ENCODE assay signal across 12 mouse cellular contexts in genomic region chr11:98764091-98764490, GRCm38 (mm10). TPM values are rescaled to one million over a fixed set of nuclear protein-coding genes. Genes with fewer than 3 reads are reported as not detected.
A peak's percentile ranks its signal among the peaks of the same experiment; 100 is the strongest.
DNase-seq lines count a peak whose midpoint lies in the region; ATAC-seq and TF ChIP-seq lines count a peak whose summit lies in the region.
"Had no signal": no experiment of that assay in that cellular context is flagged by ENCODE, and none has a peak within 500 bp of the region (broad histone marks: within the 10 kb centered on the region; RNA-seq: fewer than 3 reads in every experiment).

No protein-coding gene starts in this region.

- 85% methylated on average over 18 of the region's 18 CpGs for WGBS in heart, embryonic 13.5 days
- WGBS in liver, embryonic 15.5 days (ENCODE audit: insufficient replicate concordance): 82% methylated on average over 18 of the region's 18 CpGs
- 82% methylated on average over 18 of the region's 18 CpGs for WGBS in liver, postnatal 0 days (ENCODE audit: insufficient replicate concordance)
- 81% methylated on average over 18 of the region's 18 CpGs for WGBS in stomach, embryonic 15.5 days

- peaks cover 72% of the 10 kb centered on the region for H3K36me3 ChIP-seq in heart, embryonic 13.5 days
- peaks cover 59% of the 10 kb centered on the region for H3K36me3 ChIP-seq in liver, embryonic 15.5 days (replicated peaks)
- H3K36me3 ChIP-seq in liver, postnatal 0 days (replicated peaks; ENCODE audit: insufficient read depth, low read length): peaks cover 18% of the 10 kb centered on the region
- peaks cover 50% of the 10 kb centered on the region for H3K36me3 ChIP-seq in stomach, embryonic 15.5 days

- TF ChIP-seq CTCF in liver, postnatal 0 days (IDR thresholded peaks at IDR 0.05; ENCODE audit: low read depth): no peak

- H3K4me2 ChIP-seq in heart, embryonic 13.5 days: no peak overlapping the region
- no peak overlapping the region for H3K4me2 ChIP-seq in liver, embryonic 15.5 days
- no peak overlapping the region for H3K4me2 ChIP-seq in liver, postnatal 0 days (ENCODE audit: low read depth, low read length)
- no peak overlapping the region for H3K4me2 ChIP-seq in stomach, embryonic 15.5 days

- no peak for ATAC-seq in heart, embryonic 13.5 days (ENCODE audit: extremely low read depth, insufficient number of reproducible peaks, low FRiP score, low TSS enrichment)
- no peak for ATAC-seq in liver, embryonic 15.5 days (ENCODE audit: insufficient read depth)
- no peak for ATAC-seq in liver, postnatal 0 days
- no peak for ATAC-seq in stomach, embryonic 15.5 days (ENCODE audit: insufficient read depth, low FRiP score, low read depth)
- ATAC-seq: forebrain, embryonic 14.5 days had no signal

- H3K27me3 ChIP-seq in heart, embryonic 13.5 days (replicated peaks): no peaks in the 10 kb centered on the region
- no peaks in the 10 kb centered on the region for H3K27me3 ChIP-seq in liver, embryonic 15.5 days
- no peaks in the 10 kb centered on the region for H3K27me3 ChIP-seq in liver, postnatal 0 days (ENCODE audit: insufficient read depth, low read length)
- H3K27me3 ChIP-seq in stomach, embryonic 15.5 days (replicated peaks): no peaks in the 10 kb centered on the region

- no peaks in the 10 kb centered on the region for H3K9me3 ChIP-seq in heart, embryonic 13.5 days
- H3K9me3 ChIP-seq in liver, embryonic 15.5 days (replicated peaks): no peaks in the 10 kb centered on the region
- no peaks in the 10 kb centered on the region for H3K9me3 ChIP-seq in liver, postnatal 0 days (ENCODE audit: low read length)
- no peaks in the 10 kb centered on the region for H3K9me3 ChIP-seq in stomach, embryonic 15.5 days

- no peak overlapping the region for H3K27ac ChIP-seq in heart, embryonic 13.5 days (replicated peaks)
- 0 out of 2 replicates have a peak overlapping the region, but pooled peaks have one; percentile 6 for H3K27ac ChIP-seq in liver, embryonic 15.5 days (replicated peaks)
- no peak overlapping the region for H3K27ac ChIP-seq in liver, postnatal 0 days (ENCODE audit: low read depth)
- peak overlapping the region; percentile 83; the same call in 1 of the 2 replicates for H3K27ac ChIP-seq in stomach, embryonic 15.5 days

- no peak overlapping the region for H3K4me3 ChIP-seq in heart, embryonic 13.5 days
- no peak overlapping the region for H3K4me3 ChIP-seq in liver, embryonic 15.5 days (replicated peaks)
- no peak overlapping the region for H3K4me3 ChIP-seq in liver, postnatal 0 days (ENCODE audit: low read depth, low read length)
- no peak overlapping the region for H3K4me3 ChIP-seq in stomach, embryonic 15.5 days (replicated peaks)

- peaks cover 60% of the 10 kb centered on the region for H3K4me1 ChIP-seq in heart, embryonic 13.5 days
- H3K4me1 ChIP-seq in liver, embryonic 15.5 days (replicated peaks): peaks cover 64% of the 10 kb centered on the region
- H3K4me1 ChIP-seq in liver, postnatal 0 days (ENCODE audit: insufficient read depth): peaks cover 32% of the 10 kb centered on the region
- peaks cover 51% of the 10 kb centered on the region for H3K4me1 ChIP-seq in stomach, embryonic 15.5 days

- H3K9ac ChIP-seq in heart, embryonic 13.5 days: peak overlapping the region; percentile 33; the same call in 1 of the 2 replicates
- H3K9ac ChIP-seq in liver, embryonic 15.5 days: no peak overlapping the region
- no peak overlapping the region for H3K9ac ChIP-seq in liver, postnatal 0 days (replicated peaks)
- H3K9ac ChIP-seq in stomach, embryonic 15.5 days: no peak overlapping the region

- TF ChIP-seq EP300 in liver, postnatal 0 days (IDR thresholded peaks at IDR 0.05; ENCODE audit: low read depth): no peak

- DNase-seq in heart, adult 8-10 months (ENCODE audit: low spot score): no peak
- no peak for DNase-seq in liver, postnatal 0 days
- DNase-seq in ZHBTc4 (ENCODE audit: low read depth, low spot score) (peak; percentile 30), MN1 (ENCODE audit: low spot score) (no peak)
- DNase-seq: adrenal gland, postnatal 25 days; kidney, postnatal 14 days; lung, postnatal 14 days; thymus, adult 18-20 months had no signal

RNA-seq across cellular contexts. Expression of gene Nr1d1, which starts 11.0 kb away (rescaled TPM):
- polyA plus RNA-seq in heart, embryonic 13.5 days (2015; fragmentation: Nextera tagmentation; extraction: Ambion mirVana): 5.9 and 6.4 TPM in 2 replicates
- 100 to 1,000 TPM in 2 of 4 experiments, 10 to 100 TPM in 2; 81.4 to 121 (median 101) TPM for total RNA-seq in heart, adult 8-10 months (2022)
- 0.63 and 0.85 TPM in 2 replicates for polyA plus RNA-seq in liver, embryonic 15.5 days (2015; fragmentation: Nextera tagmentation; extraction: Ambion mirVana)
- polyA plus RNA-seq in liver, postnatal 0 days (2015; fragmentation: Nextera tagmentation; extraction: Ambion mirVana): 2.0 and 4.2 TPM in 2 replicates
- 2.4 and 2.5 TPM in 2 replicates for polyA plus RNA-seq in stomach, embryonic 15.5 days (2015; fragmentation: Nextera tagmentation; extraction: Ambion mirVana)

RNA-seq across cellular contexts. Expression of gene Thra, which starts 23.7 kb away (rescaled TPM):
- polyA plus RNA-seq in heart, embryonic 13.5 days (2015; fragmentation: Nextera tagmentation; extraction: Ambion mirVana): 30.0 and 32.0 TPM in 2 replicates
- 10 to 100 TPM; 92.5 to 98.4 (median 95.1) TPM for total RNA-seq in heart, adult 8-10 months (2022)
- 7.2 and 7.6 TPM in 2 replicates for polyA plus RNA-seq in liver, embryonic 15.5 days (2015; fragmentation: Nextera tagmentation; extraction: Ambion mirVana)
- polyA plus RNA-seq in liver, postnatal 0 days (2015; fragmentation: Nextera tagmentation; extraction: Ambion mirVana): 5.1 and 6.1 TPM in 2 replicates
- 42.7 and 44.7 TPM in 2 replicates for polyA plus RNA-seq in stomach, embryonic 15.5 days (2015; fragmentation: Nextera tagmentation; extraction: Ambion mirVana)

RNA-seq across cellular contexts. Expression of gene Msl1, which starts 31.2 kb away (rescaled TPM):
- polyA plus RNA-seq in heart, embryonic 13.5 days (2015; fragmentation: Nextera tagmentation; extraction: Ambion mirVana): 14.6 and 15.7 TPM in 2 replicates
- 10 to 100 TPM; 72.1 to 84.3 (median 78.7) TPM for total RNA-seq in heart, adult 8-10 months (2022)
- 5.2 and 5.8 TPM in 2 replicates for polyA plus RNA-seq in liver, embryonic 15.5 days (2015; fragmentation: Nextera tagmentation; extraction: Ambion mirVana)
- 5.4 and 6.5 TPM in 2 replicates for polyA plus RNA-seq in liver, postnatal 0 days (2015; fragmentation: Nextera tagmentation; extraction: Ambion mirVana)
- 23.0 and 23.6 TPM in 2 replicates for polyA plus RNA-seq in stomach, embryonic 15.5 days (2015; fragmentation: Nextera tagmentation; extraction: Ambion mirVana)

RNA-seq across cellular contexts. Expression of gene Med24, which starts 34.9 kb away (rescaled TPM):
- polyA plus RNA-seq in heart, embryonic 13.5 days (2015; fragmentation: Nextera tagmentation; extraction: Ambion mirVana): 35.1 and 37.4 TPM in 2 replicates
- 10 to 100 TPM; 44.4 to 49.9 (median 46.8) TPM for total RNA-seq in heart, adult 8-10 months (2022)
- 24.2 and 27.7 TPM in 2 replicates for polyA plus RNA-seq in liver, embryonic 15.5 days (2015; fragmentation: Nextera tagmentation; extraction: Ambion mirVana)
- polyA plus RNA-seq in liver, postnatal 0 days (2015; fragmentation: Nextera tagmentation; extraction: Ambion mirVana): 10.5 and 10.9 TPM in 2 replicates
- 36.4 and 39.7 TPM in 2 replicates for polyA plus RNA-seq in stomach, embryonic 15.5 days (2015; fragmentation: Nextera tagmentation; extraction: Ambion mirVana)

RNA-seq across cellular contexts. Expression of gene Casc3, which starts 40.6 kb away (rescaled TPM):
- polyA plus RNA-seq in heart, embryonic 13.5 days (2015; fragmentation: Nextera tagmentation; extraction: Ambion mirVana): 22.3 and 23.1 TPM in 2 replicates
- total RNA-seq in heart, adult 8-10 months (2022): 10 to 100 TPM; 16.0 to 20.9 (median 17.8) TPM
- 14.4 and 16.2 TPM in 2 replicates for polyA plus RNA-seq in liver, embryonic 15.5 days (2015; fragmentation: Nextera tagmentation; extraction: Ambion mirVana)
- polyA plus RNA-seq in liver, postnatal 0 days (2015; fragmentation: Nextera tagmentation; extraction: Ambion mirVana): 6.7 and 7.0 TPM in 2 replicates
- 31.7 and 35.3 TPM in 2 replicates for polyA plus RNA-seq in stomach, embryonic 15.5 days (2015; fragmentation: Nextera tagmentation; extraction: Ambion mirVana)

Comparison
In these comparisons a context has a peak if more than half of its experiments do, and no peak if none do; other contexts are left out.
1. H3K27ac ChIP-seq: peak in liver, embryonic 15.5 days (single experiment) and stomach, embryonic 15.5 days (single experiment); none in heart, embryonic 13.5 days (single experiment) and liver, postnatal 0 days (single experiment).